Mouse (Mus musculus) E14TG2a.4 (cell line): ENCODE data around the gene Clgn.

Experiments
- CTCF ChIP-seq: conservative IDR thresholded peaks from 2 replicates; pipeline ENCODE4 v1.5.1; 2014; ENCODE audit warnings: low read length
- NANOG ChIP-seq: IDR thresholded peaks from 2 replicates; pipeline ENCODE4 v1.6.1; 2014; ENCODE audit warnings: borderline replicate concordance, low read length, mixed read lengths
- POU5F1 ChIP-seq: IDR thresholded peaks from 2 replicates; pipeline ENCODE4 v1.6.1; 2014; ENCODE audit warnings: low read length, borderline replicate concordance

DNA sequence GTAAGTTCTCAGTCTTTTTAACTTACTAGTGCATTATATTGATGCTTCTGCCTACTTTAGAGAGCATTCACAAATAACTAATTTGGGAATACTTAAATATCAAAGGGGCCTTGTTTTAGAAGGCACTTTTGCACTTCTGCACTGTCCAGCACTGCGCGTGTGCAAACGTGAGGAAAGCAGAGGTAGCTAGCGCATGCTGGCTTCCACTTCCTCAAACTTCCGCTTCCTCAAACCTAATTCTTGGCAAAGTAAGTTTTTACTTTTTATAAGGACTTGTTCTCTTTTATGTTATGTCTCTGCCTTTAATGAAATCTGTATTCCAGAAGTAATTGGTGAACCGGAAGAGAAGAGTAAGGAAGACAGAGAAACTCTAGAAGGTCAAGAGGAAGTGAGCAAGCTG is 35.5 kb downstream of the Clgn start:
- TF ChIP-seq CTCF (no peak), NANOG (no peak), POU5F1 (no peak)
